Mouse (Mus musculus): Measurements from ENCODE around the gene Cbfa2t2.

Cbfa2t2 gene

DNA sequence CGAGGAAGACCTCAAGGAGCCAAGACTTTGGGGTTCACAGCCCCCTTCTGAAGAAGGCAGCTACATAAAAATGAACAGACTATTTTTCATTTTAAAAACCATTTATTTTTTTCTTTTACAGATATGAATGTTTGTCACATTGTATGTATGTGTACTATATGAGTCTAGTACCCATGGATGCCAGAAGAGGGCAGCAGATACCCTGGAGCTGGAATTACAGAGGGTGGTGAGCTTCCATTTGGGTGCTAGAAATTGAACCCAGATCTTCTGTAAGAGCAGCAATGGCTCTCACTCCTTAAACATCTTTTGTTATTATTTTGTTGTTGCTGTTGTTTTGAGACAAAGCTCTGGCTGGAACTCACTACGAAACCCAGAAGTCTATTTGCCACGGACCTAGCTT is 10.8 kb upstream of the Cbfa2t2 start:
- no peak for DNase-seq (ENCODE audit: low read depth, low spot score)

DNA sequence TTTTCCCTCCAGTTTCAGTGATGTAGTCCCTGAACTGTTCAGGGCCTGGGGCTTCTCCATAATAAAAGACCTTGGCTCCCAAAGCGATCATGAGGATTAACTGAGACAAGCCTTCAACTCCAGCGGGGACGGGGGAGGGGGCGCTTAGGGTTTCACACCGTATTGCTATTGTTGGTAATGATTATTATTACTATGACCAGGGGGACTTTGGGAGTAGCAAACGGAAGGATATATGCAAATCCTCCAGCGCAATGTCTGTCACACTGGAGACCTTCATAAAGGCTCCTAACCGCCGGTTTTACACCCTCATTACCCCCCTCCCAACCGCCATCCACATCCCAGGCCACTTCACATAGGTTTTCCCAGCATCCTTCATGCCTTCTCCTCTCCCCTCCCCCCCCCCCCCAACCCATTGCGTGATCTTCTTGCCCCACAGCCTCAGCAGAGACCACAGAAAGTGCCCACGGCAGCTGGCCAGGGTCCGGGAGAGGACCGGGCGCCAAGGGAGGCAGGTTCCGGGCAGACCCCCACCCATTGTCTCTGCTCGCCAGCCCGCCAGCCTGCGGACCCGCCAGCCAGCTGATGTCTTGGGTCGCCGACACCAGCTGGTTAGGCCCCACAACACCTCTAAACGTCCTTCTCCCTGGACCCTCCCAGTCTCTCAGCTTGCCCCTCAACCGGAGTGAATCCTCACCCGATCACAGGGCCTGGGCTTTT is 9.9 kb upstream of the Cbfa2t2 start:
- no peak for DNase-seq (ENCODE audit: low read depth, low spot score)

DNA sequence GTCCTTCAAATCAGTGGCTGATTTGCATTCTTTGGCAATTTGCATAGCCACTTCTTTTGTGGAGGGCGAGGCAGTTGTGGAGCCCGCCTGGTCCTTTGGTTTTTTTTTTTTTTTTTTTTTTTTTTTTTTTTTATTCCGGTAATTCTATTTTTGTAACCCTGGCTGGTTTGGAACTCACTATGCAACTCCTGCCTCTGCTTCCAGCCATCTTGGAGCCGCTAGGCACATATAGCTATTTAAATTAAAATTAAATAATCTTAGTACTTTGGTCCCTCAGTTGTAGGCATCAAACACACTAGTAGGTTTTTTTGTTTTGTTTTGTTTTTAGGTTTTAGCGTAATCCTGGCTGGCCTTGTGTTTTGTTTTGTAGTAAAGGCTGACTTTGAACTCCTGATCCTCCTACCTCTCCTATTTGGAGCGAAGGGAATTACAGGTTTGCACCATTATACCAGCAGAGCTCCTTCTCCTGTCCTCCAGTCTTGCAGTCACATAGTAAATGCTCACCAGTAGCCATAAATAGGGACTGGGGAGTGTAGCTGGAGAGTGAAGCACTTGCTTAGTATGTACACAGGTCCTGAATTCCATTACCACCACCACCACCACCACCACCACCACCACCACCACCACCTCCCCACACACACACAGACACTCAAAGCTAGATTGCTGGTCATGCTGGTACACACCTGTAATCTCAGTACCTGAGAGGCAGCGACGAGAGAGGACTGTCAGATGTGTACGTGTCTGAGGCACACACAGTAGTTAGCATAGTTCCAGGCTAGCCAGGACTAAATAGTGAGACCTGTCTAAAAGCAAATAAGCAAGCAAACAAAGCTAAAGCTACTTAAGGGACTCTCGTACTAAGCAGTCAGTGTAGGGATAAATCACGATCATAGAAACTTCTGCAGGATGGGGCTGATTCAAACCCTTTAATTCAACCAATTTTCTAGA is 9.1 kb upstream of the Cbfa2t2 start:
- DNase-seq (ENCODE audit: low read depth, low spot score): no peak

GRCm38 (mm10) chr2:154427853-154428360 is 8.4 kb upstream of the Cbfa2t2 start:
- DNase-seq (ENCODE audit: low read depth, low spot score): no peak

GRCm38 (mm10) chr2:154430566-154430965 is 5.7 kb upstream of the Cbfa2t2 start:
- DNase-seq (ENCODE audit: low read depth, low spot score): no peak

- DNase-seq (ENCODE audit: low read depth, low spot score): no peak
These were observed 3.6 kb upstream of the Cbfa2t2 start for GRCm38 (mm10) chr2:154432696-154433095.

- DNase-seq (ENCODE audit: low read depth, low spot score): no peak
These were observed 2.9 kb upstream of the Cbfa2t2 start for GRCm38 (mm10) chr2:154433391-154433790.

DNA sequence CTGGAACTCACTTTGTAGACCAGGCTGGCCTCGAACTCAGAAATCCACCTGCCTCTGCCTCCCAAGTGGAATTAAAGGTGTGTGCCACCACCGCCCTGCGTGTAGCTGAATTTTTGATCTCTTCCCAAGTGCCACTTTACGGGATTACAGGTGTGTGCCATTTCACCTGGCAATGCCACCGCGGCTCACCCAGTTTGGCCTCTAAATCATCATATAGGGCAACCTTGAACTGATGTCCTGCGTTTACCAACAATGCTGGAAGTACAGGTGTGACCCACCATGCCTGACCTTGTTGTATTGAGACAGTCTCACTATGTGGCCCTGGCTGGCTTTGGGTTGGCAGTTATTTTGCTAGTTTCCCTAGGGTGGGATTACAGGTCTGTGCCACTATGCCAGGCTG is 1.6 kb upstream of the Cbfa2t2 start:
- no peak for DNase-seq (ENCODE audit: low read depth, low spot score)

- peak; percentile 96 for DNase-seq (ENCODE audit: low read depth, low spot score)
These were observed 214 bp upstream of the Cbfa2t2 start for GRCm38 (mm10) chr2:154436076-154436457.

- DNase-seq (ENCODE audit: low read depth, low spot score): no peak
These were observed 878 bp downstream of the Cbfa2t2 start for GRCm38 (mm10) chr2:154437191-154437527.

- DNase-seq (ENCODE audit: low read depth, low spot score): no peak
These were observed 4.2 kb downstream of the Cbfa2t2 start for GRCm38 (mm10) chr2:154440453-154440852.

DNA sequence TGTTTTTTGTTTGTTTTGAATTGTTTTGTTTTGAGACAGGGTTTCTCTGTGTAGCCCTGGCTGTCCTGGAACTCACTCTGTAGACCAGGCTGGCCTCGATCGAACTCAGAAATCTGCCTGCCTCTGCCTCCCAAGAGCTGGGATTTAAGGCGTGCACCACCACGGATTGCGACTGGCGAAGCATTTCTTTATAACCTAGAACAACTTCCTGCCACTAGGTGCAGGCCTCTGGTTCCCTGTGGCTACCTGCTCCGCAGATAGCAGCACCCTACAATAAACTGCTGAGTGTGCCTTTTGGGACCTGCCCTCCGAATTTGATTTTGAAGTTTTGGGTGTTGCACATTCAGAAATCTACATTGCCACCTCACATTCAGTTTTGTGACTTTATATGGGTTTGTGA is 11.5 kb downstream of the Cbfa2t2 start:
- DNase-seq (ENCODE audit: low read depth, low spot score): no peak

- no peak for DNase-seq (ENCODE audit: low read depth, low spot score)
These were observed 12.4 kb downstream of the Cbfa2t2 start for GRCm38 (mm10) chr2:154448633-154449032.

GRCm38 (mm10) chr2:154452951-154453350 is 16.7 kb downstream of the Cbfa2t2 start:
- no peak for DNase-seq (ENCODE audit: low read depth, low spot score)

GRCm38 (mm10) chr2:154454099-154454498 is 17.8 kb downstream of the Cbfa2t2 start:
- DNase-seq (ENCODE audit: low read depth, low spot score): no peak

GRCm38 (mm10) chr2:154454605-154455004 is 18.3 kb downstream of the Cbfa2t2 start:
- no peak for DNase-seq (ENCODE audit: low read depth, low spot score)

- DNase-seq (ENCODE audit: low read depth, low spot score): no peak
These were observed 19.5 kb downstream of the Cbfa2t2 start for GRCm38 (mm10) chr2:154455776-154456175.

DNA sequence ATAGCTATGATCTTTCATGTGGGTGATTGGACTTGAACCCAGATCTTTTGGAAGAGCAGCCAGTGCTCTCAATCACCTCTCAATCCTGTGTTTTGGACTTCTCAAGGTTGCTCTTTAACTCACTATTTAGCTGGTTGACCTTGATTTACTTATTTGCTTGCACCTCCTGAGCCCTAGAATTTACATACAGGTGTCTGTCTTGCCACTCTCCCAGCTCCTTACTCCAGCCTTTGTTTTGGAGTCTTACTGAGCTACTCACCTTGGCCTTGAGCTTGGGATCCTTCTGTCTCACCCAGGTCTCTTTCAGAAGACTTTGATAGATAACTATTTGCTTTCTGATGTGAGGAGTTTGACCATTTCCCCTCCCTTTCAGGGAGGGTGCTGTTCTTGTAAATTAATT is 20.3 kb downstream of the Cbfa2t2 start:
- DNase-seq (ENCODE audit: low read depth, low spot score): no peak

- DNase-seq (ENCODE audit: low read depth, low spot score): no peak
These were observed 23.0 kb downstream of the Cbfa2t2 start for GRCm38 (mm10) chr2:154459262-154459661.

GRCm38 (mm10) chr2:154459851-154460250 is 23.6 kb downstream of the Cbfa2t2 start:
- no peak for DNase-seq (ENCODE audit: low read depth, low spot score)

DNA sequence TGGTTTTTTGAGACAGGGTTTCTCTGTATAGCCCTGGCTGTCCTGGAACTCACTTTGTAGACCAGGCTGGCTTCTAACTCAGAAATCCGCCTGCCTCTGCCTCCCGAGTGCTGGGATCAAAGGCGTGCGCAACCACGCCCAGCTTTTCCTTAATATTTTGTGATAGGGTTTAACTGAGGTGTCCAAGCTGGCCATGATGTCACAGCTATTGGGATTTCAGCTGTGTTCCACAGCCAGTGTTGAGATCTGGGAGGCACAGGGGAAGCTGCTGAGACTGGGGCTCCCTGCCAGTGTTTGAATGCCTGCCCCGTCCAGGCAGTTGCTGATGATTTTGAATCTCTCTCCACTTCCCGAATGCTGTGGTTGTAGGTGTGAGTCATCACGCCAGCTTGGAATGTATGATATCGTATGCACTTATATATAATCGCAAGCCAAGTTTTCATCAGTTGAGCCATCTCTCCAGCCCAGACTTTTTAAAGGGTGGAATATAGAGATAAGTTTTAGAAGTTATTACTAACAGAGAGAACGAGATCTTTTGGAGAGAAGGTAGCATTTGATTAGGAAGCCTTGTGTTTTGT is 27.4 kb downstream of the Cbfa2t2 start:
- no peak for DNase-seq (ENCODE audit: low read depth, low spot score)

DNA sequence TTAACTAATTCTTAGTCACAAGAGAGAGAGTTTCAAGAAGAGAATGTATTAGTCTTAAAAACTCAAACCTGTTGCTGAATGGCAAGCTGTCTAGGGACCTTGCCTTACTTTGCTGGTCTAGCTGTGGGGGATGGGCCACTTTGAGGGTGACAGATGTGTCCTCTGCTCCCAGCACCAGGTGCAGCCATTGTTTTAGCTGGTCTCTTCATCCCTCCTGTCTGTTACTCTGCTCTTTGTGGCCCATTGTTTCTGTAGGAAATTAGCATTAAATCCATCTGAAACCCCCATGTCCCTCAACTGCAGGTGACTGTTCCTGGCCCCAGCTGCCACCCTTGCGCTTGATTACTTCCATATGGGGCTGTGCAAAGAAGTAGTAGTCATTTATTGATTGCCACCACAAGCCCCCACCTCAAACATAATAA is 29.6 kb downstream of the Cbfa2t2 start:
- DNase-seq (ENCODE audit: low read depth, low spot score): no peak

Data from telencephalon, adult 2 months (tissue).